Mouse (Mus musculus): Measurements from ENCODE around the gene Olfr640.

DNA sequence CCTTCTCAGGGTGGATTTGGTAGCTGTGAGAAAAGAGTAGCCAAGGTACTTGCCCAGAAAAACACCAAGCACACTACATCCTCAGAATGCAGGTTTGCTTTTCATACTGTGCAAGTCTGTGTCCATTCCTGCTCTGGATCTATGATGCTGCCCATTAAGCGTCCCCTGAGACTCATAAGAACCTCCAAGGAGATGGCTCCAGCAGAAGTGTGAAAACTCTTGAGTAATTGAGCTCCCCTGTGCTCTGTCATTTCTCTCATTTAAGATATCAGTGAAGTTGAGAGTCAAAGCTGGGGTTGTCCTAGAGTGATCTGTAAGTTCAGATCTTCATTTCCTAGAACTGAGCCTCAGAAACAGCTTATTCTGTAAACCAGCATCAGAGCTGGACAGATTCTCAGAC, 27.2 kb upstream of the Olfr640 start, which contains the start of gene Olfr642:
- TF ChIP-seq CTCF (IDR thresholded peaks at IDR 0.05; ENCODE audit: borderline replicate concordance, insufficient read depth, low read length) (no peak), POLR2A (IDR thresholded peaks at IDR 0.05; ENCODE audit: low read depth, low read length) (no peak)
